Mouse (Mus musculus) A20 (cell line): ENCODE results near the gene Insl3.
A peak's percentile ranks its signal among the peaks of the same experiment; 100 is the strongest.
"Not testable (repeated sequence)": the region's sequence is repeated elsewhere in the genome, so short reads cannot be mapped to it uniquely, and the experiment has no call there.

Source experiments
- DNase-seq: peaks from one replicate; pipeline ENCODE4 v3.0.0-alpha.2; 2011; ENCODE audit warnings: low read depth, low spot score

Insl3 gene

DNA sequence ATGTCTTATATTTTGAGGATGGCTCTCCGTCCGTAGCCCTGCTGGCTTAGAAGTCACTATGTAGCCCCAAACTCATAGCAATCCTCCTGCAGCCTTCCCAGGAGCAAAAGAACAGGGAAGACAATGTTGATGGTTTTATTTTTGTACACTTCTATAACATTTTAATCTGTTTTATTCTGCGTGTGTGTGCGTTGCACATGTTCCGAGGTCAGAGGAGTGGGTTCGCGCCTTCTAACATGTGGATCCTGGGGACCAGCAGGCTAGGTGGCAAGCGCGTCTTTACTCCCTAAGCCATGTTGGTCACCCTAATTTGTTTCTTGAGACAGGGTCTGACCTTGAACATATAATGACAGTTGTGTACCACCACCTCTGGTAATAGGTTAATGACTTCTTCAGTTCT lies 12.2 kb upstream of the Insl3 start:
- no peak for DNase-seq

DNA sequence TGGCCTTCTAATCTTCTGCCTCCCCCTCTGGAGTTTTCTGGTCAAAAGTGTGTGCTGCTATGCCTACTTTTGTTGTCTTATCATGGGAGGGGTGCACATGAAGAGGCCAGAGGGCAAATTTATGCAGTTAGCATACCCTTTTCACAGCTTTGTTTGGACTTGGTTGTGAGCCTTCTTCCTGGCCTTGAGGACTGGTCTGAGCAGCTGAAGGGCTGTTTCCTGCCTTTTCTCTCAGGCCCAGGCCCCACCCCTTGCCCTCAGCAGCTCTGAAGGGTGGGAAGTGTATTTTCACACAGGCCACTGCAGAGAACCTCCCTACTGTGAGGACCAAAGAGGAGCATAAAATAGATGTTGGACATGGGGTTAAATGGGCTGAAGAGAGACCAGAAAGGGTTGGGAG lies 11.5 kb upstream of the Insl3 start:
- no peak for DNase-seq

DNA sequence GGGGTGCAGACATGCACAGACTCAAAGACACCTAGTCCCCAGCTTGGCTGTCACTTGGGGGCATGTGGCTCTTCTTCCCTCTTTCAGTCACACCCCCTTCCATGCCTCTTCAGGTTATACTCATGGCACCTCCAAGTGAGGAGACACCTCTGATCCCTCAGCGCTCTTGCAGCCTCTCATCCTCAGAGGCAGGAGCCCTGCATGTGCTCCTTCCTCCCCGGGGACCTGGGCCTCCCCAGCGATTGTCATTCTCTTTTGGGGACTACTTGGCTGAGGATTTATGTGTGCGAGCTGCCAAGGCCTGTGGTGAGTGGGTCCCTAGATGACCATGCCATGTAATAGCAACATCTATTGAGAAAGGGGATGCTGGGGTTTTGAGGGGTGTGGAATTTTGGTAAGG lies 10.8 kb upstream of the Insl3 start:
- DNase-seq, result no peak

DNA sequence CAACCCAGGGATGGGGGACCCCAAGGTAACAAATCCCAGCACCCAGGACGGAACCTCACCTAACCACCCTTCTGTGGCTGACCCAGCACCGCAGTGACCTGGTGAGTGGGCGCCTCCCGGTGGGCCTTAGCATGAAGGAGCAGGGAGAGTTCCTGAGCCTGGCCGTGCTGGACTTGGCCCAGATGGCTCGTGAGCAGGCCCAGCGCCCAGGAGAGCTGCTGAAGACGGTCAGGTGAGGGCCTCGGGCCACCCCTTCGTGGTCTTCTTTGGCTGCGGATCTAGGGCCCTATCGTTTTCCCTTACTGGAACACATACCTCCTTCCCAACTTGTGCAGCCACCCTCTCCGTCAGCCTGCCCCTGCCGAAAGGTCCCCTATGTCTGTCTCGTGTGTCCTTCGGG lies 9.9 kb upstream of the Insl3 start:
- DNase-seq, result no peak

DNA sequence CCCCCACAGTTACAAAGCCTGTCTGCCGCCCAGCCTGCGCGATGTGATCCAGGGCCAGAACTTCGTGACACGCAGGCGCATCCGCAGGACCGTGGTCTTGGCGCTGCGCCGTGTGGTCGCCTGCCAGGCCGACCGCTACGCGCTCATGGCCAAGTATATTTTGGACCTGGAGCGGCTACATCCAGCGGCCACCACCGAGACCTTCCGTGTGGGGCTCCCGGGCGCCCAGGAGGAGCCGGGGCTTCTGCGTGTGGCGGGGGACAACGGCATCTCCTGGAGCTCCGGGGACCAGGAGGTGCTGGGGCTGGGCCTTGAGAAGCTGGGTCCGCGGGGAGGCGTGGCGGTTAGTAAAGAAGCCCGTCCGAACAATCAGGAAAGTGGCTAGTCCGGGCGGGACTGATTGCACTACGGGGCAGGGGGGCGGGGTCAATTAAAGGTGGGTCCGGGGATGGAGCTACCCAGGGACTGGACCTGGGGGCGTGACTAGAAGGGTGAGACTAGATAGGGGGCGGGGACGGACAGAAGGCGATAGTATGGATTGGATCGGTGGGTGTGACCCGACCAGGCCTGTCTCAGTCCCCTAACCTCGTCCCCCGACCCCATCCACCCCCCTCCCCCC lies 9.4 kb upstream of the Insl3 start:
- DNase-seq, result no peak

DNA sequence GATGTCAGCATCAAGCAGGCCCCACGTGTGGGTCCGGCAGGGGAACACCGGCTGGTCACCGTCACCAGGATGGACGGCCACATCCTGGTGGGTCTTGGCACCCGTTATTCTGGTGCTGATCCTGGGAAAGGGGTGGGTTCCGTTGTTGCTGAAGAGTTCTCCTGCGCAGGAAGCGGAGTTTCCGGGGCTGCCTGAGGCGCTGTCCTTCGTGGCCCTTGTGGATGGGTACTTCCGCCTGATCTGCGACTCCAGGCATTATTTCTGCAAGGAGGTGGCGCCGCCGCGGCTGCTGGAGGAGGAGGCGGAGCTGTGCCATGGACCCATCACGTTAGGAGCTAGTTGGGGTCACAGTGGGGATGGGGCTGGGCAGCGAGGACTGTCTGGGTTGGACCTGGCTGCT lies 8.5 kb upstream of the Insl3 start:
- DNase-seq, result no peak

DNA sequence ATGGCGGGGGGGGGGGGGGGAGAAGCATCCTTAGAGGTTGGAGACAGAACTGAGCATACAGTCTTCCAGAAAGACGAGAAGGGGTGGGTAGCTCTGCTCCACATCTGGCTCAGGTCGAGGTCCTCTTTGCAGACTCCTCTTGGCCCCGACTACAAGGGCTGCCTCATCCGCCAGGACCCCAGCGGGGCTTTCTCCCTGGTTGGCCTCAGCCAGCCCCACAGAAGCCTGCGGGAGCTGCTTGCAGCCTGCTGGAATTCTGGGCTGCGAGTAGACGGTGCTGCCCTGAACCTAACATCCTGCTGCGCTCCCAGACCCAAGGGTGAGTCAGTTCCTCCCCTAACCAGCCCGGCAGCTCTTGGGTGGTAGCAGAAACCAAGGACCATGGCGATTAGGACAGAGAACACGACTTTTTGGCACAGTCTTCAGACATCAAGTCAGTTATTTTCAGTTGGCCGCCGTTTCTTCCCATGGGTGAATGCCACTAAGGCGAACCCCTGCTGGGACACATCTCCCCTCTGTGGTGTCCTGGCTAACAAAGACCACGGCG lies 7.6 kb upstream of the Insl3 start:
- DNase-seq, result no peak

DNA sequence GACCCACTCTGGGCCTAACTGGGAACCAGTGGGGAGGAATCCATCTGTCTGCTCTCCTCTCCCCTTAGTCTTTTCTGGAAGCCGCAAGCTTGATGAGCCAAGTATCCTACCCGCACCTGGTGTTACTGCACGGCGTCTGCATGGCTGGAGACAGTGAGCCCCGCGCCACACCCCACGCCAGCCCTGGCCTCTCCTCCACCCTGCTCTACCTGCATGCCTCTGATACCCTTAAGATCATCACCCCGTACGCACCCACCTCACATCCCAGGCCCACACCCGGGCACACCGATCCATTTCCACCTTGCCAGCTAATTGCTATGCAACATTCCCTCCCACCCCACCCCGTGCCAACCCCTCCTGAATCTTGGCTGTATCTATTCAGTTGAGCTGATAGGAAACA lies 6.2 kb upstream of the Insl3 start:
- DNase-seq, result no peak

DNA sequence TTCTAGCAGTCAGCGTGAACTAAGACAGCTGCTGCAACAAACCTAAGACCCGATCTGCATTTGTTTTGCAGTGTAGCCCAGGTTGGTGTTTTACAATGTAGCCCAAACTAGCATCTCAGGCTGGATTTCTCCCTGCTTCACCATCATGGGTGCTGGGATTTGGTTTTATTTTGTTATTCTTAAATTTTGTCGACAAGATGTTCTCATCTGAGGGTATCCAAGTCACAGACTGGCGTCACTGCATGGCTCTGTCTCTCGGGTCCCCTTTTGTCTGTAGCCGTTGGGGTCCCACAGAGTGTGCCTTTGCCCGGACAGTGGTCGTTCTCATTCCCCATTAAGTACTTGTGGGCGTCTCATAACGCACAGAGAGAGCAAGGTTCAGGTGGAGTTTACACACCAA lies 4.3 kb upstream of the Insl3 start:
- DNase-seq, result no peak

DNA sequence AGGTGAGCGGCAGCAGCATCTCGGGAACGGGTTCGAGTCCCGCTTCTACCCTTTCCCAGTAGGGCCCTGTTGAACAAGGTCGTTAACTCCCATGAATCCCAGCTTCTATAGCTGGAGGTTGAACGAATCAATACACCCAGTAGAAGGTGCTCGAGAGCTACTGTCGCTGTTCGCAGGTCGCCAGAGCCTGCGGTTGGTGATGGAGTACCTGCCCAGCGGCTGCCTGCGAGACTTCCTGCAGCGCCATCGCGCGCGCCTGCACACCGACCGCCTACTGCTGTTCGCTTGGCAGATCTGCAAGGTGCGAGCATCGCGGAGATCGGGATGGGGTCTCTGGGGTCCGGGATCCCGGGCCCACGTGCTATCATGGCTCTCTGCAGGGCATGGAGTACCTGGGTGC lies 3.4 kb upstream of the Insl3 start:
- no peak for DNase-seq

DNA sequence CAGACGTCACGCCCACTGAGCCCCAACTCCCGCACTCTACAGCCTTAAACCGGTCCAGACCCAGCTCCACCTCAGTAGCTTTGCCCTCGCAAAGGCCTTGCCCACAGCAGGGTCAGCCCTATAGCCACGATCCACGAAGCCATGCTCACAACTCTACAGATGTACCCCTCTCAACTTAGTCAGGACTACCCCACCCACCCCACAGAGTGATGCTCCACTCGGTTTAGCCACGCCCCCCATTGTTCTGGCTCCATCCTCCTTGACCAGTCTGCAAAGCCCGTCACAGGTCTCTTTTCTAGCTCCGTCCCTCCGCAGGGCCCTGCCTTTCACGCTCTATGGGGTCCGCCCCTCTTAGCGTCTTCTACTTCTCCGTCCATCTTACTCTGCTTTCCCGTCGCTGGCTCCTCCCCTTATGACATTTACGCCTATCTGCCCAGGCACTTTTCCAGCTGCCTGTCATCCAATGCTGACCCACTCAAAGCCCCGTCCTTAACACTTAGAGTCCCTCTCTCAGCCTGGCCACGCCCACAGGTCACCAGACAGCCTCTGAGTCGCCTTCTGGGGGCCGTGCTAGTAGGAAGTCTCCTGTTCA lies 2.8 kb upstream of the Insl3 start:
- no peak for DNase-seq

DNA sequence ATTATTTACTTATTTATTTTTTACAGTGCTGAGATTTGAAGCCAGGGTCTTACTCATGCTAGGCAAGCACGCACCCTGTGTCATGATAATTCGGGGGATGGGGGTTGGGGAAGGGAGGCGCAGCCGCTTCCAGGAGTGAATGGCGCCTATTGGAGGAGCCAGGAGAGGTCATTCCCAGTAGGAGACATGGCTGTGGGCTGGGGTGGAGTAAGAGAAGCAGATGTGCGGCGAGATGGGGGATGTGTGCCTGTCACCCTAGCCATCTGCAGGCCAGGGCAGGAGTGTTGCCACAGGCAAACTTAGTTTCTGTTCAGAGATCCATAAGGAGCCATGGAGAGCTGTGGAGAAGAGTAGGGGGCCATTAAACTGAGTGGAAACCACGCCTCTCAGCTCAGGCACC lies 1.4 kb upstream of the Insl3 start:
- no peak for DNase-seq

DNA sequence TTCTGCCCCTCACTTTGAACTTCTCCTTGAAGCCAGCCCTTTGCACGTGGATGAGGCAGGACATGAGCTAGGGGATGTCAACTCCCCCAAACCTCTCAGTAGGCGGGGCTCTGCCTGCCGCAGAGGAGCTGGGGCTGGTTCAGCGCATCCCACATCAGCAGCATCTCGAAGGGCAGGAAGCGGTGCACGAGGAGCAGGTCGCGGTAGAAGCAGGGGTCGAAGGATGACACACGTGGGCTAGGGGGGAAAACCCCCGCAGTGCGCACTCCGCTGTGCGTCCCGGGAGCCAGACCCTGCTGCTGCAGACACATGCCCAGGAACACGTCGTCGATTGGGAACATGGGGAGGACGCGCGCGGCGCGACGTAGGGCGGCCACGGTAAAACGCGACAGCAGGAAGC lies 3.5 kb downstream of the Insl3 start:
- DNase-seq, result no peak

DNA sequence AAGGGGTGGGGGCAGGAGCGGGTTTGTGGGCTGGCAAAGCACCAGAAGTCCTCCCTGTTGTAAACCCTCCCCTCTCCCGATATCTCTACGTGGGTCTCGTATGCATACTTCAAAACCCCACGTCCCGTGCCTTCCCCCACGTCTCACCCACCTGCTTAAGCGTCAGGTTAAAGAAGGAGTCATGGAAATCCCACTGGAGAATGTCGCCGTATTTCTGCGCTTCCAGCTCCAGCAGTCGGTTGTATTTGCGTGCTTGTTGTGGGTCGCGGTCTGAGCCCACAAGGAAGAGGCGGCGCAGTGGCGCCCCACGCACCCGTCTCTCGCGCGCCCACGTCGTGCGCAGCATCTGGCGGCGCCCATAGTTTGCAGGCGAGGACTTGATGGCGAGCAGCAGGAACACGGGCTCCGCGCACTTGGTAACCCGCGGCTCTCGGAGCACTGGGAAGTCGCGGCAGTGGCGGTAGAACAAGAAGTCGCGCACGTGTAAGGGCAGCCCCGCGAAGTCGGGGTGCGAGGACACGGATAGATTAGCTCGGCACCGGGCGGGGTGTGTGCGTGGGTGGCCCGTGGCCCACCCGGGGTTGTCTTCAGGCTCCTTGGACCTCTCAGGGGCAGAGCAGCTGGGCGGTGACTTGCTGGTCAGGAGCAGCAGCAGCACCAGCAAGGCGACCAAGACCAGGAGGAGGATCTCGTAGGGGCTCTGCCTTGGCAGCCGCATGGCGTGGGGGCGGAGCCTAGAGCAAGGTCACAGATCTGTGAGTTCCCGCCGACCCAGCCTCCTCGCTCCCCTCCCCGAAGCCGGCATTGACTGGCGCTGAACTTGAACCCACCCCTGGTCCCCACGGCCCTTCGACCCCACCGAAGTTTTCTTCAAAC lies 4.4 kb downstream of the Insl3 start:
- DNase-seq, result no peak

DNA sequence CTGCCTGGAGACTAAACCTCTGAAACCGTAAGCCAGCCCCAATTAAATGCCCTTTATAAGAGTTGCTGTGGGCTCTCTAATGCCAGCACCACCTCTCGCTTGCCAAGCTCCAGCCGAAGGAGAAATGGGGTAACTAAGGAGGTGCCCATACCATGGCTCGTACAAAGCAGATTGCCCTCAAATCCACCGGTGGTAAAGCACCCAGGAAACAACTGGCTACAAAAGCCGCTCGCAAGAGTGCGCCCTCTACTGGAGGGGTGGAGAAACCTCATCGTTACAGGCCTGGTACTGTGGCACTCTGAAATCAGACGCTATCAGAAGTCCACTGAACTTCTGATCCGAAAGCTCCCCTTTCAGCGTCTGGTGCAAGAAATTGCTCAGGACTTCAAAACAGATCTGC lies 6.4 kb downstream of the Insl3 start:
- not testable (repeated sequence) for DNase-seq

DNA sequence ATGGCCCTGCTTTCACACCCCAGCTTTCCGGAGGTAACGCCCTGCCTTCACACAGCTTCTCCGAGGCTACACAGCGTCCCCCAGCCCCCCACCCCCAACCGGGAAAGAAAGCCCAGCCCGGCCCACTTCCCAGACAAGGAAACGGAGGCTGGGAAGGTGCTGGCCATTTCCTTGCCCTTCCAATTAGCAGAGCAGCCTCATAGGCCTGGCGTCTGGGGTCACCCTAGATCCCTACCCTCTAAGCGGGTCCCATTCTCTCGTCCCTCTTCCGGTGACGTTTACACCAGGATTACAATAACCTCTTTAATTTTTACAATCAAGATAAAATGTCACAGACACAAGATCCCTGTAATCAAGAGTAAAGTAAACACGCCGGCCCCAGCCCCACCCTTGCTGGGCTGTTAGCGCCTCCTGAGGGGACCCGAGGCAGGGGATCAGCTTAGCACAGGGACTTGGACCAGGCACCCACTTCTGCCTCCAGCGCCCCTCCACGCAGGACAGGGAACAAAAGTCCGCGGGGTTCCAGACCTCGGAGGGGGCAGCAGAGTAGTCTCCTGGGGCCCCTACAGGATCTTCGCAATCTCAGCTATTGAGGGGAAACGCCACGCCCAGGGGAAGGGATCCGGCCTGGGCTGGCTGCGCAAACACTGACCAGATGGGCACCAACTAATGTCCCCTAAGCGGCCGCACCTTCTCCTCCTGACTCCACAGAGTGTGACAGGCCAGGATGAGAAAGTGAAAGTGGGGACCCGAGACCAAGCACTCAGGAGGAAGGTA lies 11.7 kb downstream of the Insl3 start:
- DNase-seq, result no peak

DNA sequence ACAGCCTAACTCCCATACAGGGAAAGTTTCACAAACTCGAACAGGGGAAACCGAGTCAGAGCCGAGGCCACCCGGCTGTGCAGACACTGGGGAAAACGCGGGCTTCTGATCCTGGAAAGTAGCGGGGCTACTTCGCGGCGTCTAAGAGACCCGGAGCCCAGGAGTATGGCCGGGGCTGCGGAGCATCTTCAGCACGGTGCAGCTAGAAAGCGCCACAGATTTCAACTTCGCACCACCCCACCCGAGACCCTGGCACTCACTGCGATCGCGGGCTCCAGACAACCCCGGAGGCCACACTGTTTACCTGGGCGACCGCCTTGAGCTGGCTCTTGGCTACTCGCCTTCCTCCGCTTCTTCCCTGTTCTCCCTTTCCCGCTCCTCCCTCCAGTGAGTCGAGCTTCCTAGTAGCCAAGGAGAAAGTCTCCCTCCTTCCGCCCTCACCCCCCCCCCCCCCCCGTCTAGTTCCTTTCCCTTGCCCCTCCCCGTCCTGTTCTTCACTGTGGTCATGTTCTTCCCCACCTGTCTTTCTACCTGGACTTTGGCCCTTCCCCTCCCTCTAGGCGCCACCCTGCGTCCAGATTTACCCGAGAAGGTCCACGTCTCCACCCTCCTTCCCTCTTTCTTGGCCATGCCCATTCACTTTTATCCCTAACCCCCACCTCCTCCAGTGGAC lies 12.5 kb downstream of the Insl3 start, which contains the start of gene B3gnt3:
B3gnt3 (minus strand) TSS at position 376 of the 673 bp plus-strand sequence.
- no peak for DNase-seq

DNA sequence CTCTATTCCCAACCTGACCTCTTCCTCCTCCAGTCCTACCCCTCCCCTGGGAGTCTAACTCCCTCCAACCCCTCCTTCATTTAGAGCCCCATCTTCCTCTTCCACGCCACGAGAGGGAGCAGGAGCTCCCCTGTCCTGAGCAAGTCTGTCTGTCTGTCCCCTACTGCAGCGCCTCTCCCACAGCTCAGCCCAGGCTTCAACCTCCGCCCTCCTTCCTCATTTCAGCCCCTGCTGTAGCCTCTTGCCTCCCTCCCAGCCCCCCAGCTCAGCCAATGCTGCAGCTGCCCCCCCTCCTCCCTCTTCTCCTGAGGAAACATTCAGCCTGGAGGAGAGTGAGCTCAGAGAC lies 13.0 kb downstream of the Insl3 start:
- DNase-seq, result no peak

DNA sequence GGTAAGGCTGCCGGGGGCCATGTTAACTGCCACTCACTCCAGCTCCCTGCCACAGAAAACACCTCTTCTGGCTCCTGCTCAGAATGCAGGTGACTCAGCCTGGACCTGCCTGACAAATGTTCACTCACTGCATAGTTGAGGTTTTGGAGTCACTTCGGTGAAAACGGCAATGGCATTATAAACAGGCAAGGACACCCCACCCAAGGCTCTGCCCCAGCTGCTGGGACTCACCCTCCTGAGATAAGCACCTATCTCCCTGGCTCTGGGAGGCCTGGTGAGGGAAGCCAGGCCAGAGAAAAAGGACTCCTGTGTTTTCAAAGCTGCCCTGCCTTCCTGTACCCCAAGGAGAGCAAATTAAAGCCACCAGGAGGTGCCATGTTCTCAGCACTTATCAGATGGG lies 13.9 kb downstream of the Insl3 start:
- DNase-seq, result no peak

DNA sequence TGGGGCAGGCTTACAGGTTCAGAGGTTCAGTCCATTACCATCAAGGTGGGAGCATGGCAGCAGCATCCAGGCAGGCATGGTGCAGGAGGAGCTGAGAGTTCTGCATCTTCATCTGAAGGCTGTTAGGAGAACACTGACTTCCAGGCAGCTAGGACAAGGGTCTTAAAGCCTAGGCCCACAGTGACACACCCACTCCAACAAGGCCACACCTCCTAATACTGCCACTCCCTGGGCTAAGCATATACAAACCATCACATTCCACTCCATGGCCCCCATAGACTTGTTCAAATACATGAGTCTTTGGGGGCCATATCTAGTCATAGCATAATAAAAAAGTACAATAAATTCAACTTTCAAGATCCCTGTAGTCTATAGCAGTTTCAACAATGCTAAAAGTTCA lies 14.4 kb downstream of the Insl3 start:
- DNase-seq, result not testable (repeated sequence)

DNA sequence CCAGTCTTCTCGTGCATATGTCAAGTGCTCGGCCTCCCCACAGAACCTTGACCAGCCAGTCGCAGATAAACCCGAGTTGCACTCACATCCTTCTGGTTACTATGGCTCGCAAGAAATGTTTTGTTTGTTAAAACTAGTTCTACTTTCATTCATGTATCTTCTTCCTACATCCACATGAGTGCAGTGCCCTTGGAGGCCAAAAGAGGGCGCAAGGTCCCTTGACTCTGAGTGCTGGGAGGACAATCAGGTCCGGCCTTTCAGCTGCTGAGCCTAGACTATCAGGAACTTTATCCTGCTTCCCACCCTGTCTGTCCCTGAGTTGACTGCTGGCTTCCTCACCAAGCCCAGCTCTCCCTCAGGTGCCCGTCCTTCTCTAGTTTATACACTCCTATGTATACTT lies 18.9 kb downstream of the Insl3 start:
- DNase-seq, result peak; percentile 80
